Comparison of ENCODE assay signal across 11 mouse cellular contexts in the genomic region with DNA sequence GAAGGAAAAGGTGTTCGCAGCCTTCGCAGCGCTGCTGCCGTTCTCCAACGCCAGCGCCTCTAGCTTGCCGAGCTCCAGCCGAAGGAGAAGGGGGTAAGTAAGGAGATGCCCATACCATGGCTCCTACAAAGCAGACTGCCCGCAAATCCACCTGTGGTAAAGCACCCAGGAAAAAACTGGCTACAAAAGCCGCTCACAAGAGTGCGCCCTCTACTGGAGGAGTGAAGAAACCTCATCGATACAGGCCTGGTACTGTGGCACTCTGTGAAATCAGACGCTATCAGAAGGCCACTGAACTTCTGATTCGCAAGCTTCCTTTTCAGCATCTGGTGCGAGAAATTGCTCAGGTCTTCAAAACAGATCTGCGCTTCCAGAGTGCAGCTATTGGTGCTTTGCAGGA. TPM values are rescaled to one million over a fixed set of nuclear protein-coding genes. Genes with fewer than 3 reads are reported as not detected.
DNase-seq lines count a peak whose midpoint lies in the region; TF ChIP-seq lines count a peak whose summit lies in the region.
"Had no signal": no experiment of that assay in that cellular context is flagged by ENCODE, and none has a peak within 500 bp of the region (broad histone marks: within the 10 kb centered on the region; RNA-seq: fewer than 3 reads in every experiment).

No protein-coding gene starts in this region.

- 74% methylated on average over 16 of the region's 16 CpGs for WGBS in lung, adult 2 months

- H3K4me1 ChIP-seq in lung, adult 2 months (ENCODE audit: control insufficient read depth, insufficient read depth, low read length), result no peaks in the 10 kb centered on the region
- H3K4me1 ChIP-seq: neural tube, embryonic 12.5 days had no signal

- no peak for TF ChIP-seq POLR2A in lung, adult 2 months (IDR thresholded peaks at IDR 0.05; ENCODE audit: borderline replicate concordance, extremely low read depth, low read depth, low read length)

- peak; percentile 43; the same call in 1 of the 2 replicates for TF ChIP-seq CTCF in lung, adult 2 months (IDR thresholded peaks at IDR 0.05; ENCODE audit: insufficient read depth, low read length)

- peak; percentile 11 for DNase-seq in adrenal gland, postnatal 14 days
- DNase-seq in adrenal gland, adult 2 months, result no peak
- no peak for DNase-seq in lung, adult 2 months
- DNase-seq in lung, postnatal 4 days, result no peak
- peak; percentile 16 for DNase-seq in c-Kit-positive CD71-positive TER-119-positive erythroid progenitor cells, embryonic 14.5 days (ENCODE audit: low spot score)
- DNase-seq in testis, postnatal 14 days (ENCODE audit: low spot score), result peak; percentile 27
- no peak for DNase-seq in frontal cortex, postnatal 25 days (ENCODE audit: low spot score in 2 of 2)
- DNase-seq in heart, adult 8-10 months (ENCODE audit: low spot score), result no peak
- DNase-seq: heart, postnatal 4 days had no signal

- H3K4me3 ChIP-seq in lung, adult 2 months (replicated peaks; ENCODE audit: extremely low read depth, low read depth, low read length), result no peak overlapping the region
- H3K4me3 ChIP-seq: neural tube, embryonic 12.5 days had no signal

RNA-seq across cellular contexts. Expression of gene Shisal2b, which starts 55.0 kb away (rescaled TPM):
- total RNA-seq in adrenal gland, postnatal 14 days (2021), result not detected in 2 replicates
- not detected for total RNA-seq in adrenal gland, adult 2 months (2021)
- polyA plus RNA-seq in adrenal gland, adult 2 months (2012; rRNA removed), result 0.12 TPM in 1 of 2 replicates, not detected in the other
- not detected in 2 replicates for polyA plus RNA-seq in lung, adult 2 months (2012; rRNA removed)
- total RNA-seq in heart, adult 8-10 months (2022), result not detected
- polyA plus RNA-seq: limb, embryonic 11.5 days had no signal

Comparison
In these comparisons a context has a peak if more than half of its experiments do, and no peak if none do; other contexts are left out.
1. DNase-seq: peak in adrenal gland, postnatal 14 days (single experiment), c-Kit-positive CD71-positive TER-119-positive erythroid progenitor cells, embryonic 14.5 days (single experiment) and testis, postnatal 14 days (single experiment); none in adrenal gland, adult 2 months (single experiment), lung, adult 2 months (single experiment), lung, postnatal 4 days (0 of 2), frontal cortex, postnatal 25 days (0 of 2) and heart, adult 8-10 months (single experiment).